Mouse (Mus musculus): ENCODE results near the gene Usp4.
A peak's percentile ranks its signal among the peaks of the same experiment; 100 is the strongest.
"Not testable (repeated sequence)": the region's sequence is repeated elsewhere in the genome, so short reads cannot be mapped to it uniquely, and the experiment has no call there.

The Usp4 gene

GRCm38 (mm10) chr9:108347540-108348289 lies at the start of gene Usp4:
Usp4 (plus strand) TSS chr9:108347853.
- peak; percentile 80 for DNase-seq (ENCODE audit: low spot score)

DNA sequence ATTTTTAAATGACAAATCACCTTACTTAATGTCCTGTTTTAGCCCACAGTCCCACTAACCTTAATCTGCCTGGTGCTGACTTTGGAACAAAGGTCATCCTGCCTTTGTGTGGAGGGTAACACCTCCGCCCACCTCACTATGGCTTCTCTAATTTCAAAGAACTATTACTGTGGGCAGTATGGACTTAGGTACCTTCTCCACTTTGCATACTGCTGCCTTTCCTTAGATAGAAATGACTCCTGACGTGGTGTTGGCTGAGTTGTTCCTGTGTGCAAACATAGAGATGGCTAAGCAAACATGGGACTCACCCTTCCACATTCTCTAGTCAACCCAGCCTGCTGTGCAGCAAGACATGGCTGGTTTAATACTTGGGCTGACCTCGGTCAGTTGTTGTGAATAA lies 45.8 kb upstream of the Usp4 start:
- no peak for DNase-seq (ENCODE audit: low spot score)

DNA sequence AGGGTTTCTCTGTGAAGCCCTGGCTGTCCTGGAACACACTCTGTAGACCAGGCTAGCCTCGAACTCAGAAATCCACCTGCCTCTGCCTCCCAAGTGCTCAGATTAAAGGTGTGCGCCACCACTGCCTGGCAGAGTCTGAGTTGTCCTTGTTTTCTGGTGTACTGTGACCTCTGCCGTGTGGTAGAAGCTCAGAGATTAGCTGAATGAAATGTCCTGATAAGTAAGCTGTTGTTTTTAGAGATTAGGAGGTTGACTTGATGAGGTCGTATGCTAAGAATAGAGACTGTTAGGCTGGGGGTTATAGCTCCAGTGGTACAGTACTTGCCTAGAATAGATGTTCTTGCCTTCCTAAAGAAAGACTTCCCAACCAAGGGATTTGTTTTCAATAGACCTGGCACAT lies 42.9 kb upstream of the Usp4 start:
- DNase-seq (ENCODE audit: low spot score): no peak

DNA sequence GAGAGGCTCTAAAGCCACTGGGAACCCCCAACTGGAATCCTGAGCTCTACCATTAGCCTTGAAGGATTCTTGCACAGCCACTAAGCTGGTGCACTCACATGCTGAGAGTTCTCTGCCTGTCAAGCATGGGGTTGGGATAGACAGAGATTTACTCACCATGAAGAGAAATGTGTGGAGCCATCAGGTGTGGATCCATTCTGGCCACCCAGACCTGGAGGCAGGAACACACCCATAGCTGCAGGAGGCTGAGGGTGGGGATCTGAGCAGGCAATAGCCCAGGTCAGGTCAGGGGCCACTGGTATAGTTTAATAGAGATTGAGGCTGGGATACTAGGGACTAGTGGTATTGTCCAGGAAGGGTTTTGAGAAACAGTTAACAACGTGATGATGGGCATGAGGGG lies 42.5 kb upstream of the Usp4 start:
- DNase-seq (ENCODE audit: low spot score): peak; percentile 21

GRCm38 (mm10) chr9:108305629-108306520 lies 41.8 kb upstream of the Usp4 start, which contains the start of the genes Rhoa and Tcta:
Rhoa (plus strand) TSS chr9:108306129.
Tcta (minus strand) TSS chr9:108306160.
- DNase-seq (ENCODE audit: low spot score): peak; percentile 97

- DNase-seq (ENCODE audit: low spot score): peak; percentile 76
Measured at GRCm38 (mm10) chr9:108306571-108306980, 41.1 kb upstream of the Usp4 start.

- DNase-seq (ENCODE audit: low spot score): no peak
Measured at GRCm38 (mm10) chr9:108307021-108307807, 40.4 kb upstream of the Usp4 start.

DNA sequence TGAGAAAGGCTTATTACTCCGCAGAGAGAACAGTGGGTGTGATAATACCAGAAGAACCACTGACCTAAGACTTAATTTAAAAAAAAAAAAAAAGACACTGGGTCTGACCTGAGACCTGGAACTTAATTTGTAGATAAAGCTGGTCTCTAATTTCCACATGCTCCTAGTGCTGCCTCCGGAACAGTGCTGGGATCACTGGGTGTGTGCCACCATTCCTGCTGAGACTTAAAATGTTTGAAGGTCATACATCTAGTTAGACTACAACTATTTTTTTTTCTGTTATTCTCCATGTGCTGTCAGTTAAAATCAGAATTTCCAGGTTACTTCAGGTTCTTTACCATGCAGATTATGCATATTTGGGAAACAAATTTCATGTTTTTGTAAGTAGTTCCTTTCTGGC lies 39.5 kb upstream of the Usp4 start:
- no peak for DNase-seq (ENCODE audit: low spot score)

GRCm38 (mm10) chr9:108317572-108317971 lies 30.1 kb upstream of the Usp4 start:
- no peak for DNase-seq (ENCODE audit: low spot score)

DNA sequence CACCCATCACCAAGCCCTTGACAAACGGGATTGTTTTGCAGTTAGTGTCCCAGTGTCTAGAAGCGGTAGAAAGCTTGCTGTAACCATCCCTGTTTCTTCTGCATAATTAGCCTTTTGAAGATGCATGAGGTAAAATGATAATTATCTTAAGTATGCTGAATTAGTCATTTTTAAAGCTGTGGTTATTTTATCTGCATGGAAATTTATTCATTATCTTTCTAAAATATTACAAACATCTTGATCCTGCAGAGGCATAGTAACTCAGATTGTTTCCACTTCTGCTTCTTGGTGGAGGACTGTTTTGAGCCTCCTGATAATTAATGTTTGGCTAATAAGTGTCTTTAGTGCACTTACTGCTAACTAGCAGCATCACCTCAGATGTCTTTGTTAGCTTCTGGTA lies 29.2 kb upstream of the Usp4 start:
- no peak for DNase-seq (ENCODE audit: low spot score)

DNA sequence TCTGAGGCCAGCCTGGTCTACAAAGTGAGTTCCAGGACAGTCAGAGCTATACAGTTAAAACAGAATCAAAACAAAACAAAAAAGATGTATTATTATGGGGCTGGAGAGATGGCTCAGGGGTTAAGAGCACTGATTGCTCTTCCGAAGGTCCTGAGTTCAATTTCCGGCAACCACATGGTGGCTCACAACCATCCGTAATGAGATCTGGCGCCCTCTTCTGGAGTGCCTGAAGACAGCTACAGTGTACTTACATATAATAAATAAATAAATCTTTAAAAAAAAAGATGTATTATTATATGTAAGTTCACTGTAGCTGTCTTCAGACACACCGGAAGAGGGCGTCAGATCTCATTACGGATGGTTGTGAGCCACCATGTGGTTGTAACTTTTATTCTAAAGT lies 25.6 kb upstream of the Usp4 start:
- not testable (repeated sequence) for DNase-seq (ENCODE audit: low spot score)

DNA sequence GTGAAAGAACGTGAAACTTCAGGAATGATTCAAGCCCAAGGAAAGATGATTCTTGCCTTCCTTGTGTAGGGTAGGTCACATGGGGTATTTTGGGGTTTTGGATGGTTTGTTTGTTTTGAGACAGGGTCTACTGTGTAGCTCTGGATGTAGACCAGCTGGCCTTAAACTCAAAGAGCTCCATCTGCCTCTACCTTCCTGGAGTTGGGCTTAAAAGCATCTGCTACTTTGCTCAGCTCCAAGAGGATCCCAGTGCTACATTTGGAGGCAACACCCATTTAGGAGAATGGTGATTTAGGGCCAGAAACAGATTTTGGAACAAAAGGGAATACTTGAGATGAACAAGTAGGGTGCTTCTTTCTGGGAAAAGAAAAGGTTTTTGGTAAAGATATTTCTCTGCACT lies 22.9 kb upstream of the Usp4 start:
- no peak for DNase-seq (ENCODE audit: low spot score)

- no peak for DNase-seq (ENCODE audit: low spot score)
Measured at GRCm38 (mm10) chr9:108325811-108326210, 21.8 kb upstream of the Usp4 start.

DNA sequence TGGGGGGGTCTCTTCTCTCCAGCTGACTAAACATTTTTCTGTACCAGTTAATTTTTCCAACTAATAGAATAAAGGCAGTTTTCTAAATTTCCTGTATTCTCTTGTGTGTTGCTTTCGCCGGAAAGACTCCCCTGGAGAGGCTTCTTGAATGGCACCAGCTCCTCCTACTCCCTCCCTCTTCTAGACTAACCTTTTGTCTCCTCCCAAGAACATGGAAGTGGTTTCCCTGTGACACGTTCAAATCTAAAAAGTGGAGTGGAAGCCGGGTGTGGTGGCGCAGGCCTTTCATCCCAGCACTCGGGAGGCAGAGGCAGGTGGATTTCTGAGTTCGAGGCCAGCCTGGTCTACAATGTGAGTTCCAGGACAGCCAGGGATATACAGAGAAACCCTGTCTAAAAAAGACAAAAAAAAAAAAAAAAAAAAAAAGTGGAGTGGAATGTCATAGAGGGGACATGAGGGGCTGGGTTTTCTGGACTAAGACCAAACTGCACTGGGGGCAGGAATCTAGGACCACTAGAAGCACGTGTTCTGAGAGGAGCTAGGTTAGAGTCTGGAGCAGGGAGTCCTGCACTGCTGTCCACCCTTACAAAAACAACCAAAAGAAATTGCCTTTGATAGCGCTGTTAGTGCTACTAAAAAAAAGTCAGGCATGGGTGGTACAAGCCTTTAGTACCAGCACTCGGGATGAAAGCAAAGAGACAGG lies 9.7 kb upstream of the Usp4 start:
- no peak for DNase-seq (ENCODE audit: low spot score)

DNA sequence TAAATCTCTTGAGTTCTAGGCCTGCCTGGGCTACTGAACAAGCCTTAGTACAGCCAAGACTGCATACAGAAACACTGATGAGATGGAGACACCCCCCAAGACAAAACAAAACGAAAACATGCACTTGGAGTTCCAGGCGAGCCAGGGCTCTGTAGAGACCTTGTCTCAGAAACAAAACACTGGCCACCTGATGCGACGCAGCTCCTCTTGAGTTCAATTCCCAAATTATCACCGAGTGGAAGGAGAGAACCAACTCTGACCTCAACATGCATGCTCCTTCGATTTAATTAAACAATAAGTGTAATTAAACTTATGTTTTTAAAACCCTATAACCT lies 9.1 kb upstream of the Usp4 start:
- no peak for DNase-seq (ENCODE audit: low spot score)

DNA sequence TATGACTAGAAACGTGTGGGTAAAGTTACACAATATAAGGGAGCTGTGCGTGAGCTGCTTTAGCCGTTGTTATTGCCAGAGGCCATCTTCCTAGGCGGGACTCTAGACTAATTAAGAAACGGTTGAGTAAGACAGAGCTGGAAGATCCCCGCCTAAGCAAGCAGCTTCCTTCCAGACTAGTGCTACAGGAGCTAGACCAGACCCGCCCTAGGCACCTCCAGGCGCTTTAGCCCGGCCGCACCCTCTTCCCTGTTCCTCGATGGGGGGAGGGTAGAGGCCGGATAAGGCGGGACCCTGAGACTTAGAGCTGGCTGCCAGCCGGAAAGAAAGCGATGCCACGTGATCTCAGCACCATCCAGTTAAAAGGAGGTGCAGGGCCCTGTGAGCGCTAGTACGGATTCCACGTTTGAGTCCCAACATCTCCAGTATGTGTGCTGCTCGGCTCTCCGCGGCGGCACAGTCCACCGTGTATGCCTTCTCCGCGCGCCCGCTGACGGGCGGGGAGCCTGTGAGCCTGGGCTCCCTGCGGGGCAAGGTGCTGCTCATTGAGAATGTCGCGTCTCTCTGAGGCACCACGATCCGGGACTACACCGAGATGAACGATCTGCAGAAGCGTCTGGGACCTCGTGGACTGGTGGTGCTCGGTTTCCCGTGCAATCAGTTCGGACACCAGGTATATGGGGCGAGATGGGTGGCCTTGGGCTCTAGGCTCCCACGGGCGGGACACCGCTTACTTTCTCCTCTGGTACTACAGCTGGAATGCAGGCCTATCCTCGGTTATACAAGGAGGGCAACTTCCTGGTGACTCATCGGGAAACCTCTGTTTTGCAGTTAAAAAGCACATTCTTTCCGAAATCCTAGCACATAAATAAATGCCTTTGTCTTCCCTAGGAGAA lies 8.5 kb upstream of the Usp4 start, which contains the start of gene Gpx1:
Gene Gpx1, plus strand, starts transcription at position 18 of the 896 bp plus-strand sequence.
- peak; percentile 88 for DNase-seq (ENCODE audit: low spot score)

DNA sequence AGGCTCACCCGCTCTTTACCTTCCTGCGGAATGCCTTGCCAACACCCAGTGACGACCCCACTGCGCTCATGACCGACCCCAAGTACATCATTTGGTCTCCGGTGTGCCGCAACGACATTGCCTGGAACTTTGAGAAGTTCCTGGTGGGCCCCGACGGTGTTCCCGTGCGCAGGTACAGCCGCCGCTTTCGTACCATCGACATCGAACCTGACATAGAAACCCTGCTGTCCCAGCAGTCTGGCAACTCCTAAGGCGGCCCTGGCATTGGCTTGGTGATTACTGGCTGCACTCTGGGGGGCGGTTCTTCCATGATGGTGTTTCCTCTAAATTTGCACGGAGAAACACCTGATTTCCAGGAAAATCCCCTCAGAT lies 7.8 kb upstream of the Usp4 start:
- peak; percentile 46 for DNase-seq (ENCODE audit: low spot score)

- peak; percentile 71 for DNase-seq (ENCODE audit: low spot score)
Measured at GRCm38 (mm10) chr9:108340258-108341138, 7.2 kb upstream of the Usp4 start.

GRCm38 (mm10) chr9:108341139-108341475 lies 6.5 kb upstream of the Usp4 start:
- DNase-seq (ENCODE audit: low spot score): peak; percentile 54

- DNase-seq (ENCODE audit: low spot score): no peak
Measured at GRCm38 (mm10) chr9:108341801-108342200, 5.9 kb upstream of the Usp4 start.
